Mouse (Mus musculus) midbrain, embryonic 16.5 days (tissue): ENCODE measurements at regions not wholly inside any gene's neighbourhood (a gene's known extent, or its start where the extent isn't known, plus 50 kb on each side); places are given as distances from the start of the nearest gene placed in this dataset.
A peak's percentile ranks its signal among the peaks of the same experiment; 100 is the strongest.

Experiments used
- ATAC-seq: fragments of 200-750 bp; cut with Nextera tagmentation; 2 replicates; pipeline ENCODE4 v1.8.0; 2017; ENCODE audit warnings: moderate TSS enrichment
- H3K27ac ChIP-seq: fragments of 300-500 bp; sonication (generic); 2 replicates; pipeline ENCODE4 v1.5.1; 2014; ENCODE audit warnings: mild to moderate bottlenecking, low read length, mixed read lengths
- H3K27me3 ChIP-seq: fragments of 300-500 bp; sonication (generic); 2 replicates; pipeline ENCODE4 v1.6.1; 2014; ENCODE audit warnings: low read depth, low read length, mixed read lengths; ENCODE audit not compliant: control insufficient read depth, insufficient read depth
- H3K36me3 ChIP-seq: fragments of 300-500 bp; sonication (generic); 2 replicates; pipeline ENCODE4 v1.6.1; 2014; ENCODE audit warnings: mild to moderate bottlenecking, low read length, moderate library complexity, mixed read lengths; ENCODE audit not compliant: control insufficient read depth, insufficient read depth
- H3K4me1 ChIP-seq: fragments of 300-500 bp; sonication (generic); 2 replicates; pipeline ENCODE4 v1.6.1; 2014; ENCODE audit warnings: mild to moderate bottlenecking, low read length, mixed read lengths; ENCODE audit not compliant: control insufficient read depth, insufficient read depth
- H3K4me2 ChIP-seq: fragments of 300-500 bp; sonication (generic); 2 replicates; pipeline ENCODE4 v1.6.1; 2014; ENCODE audit warnings: mild to moderate bottlenecking, low read length, mixed read lengths
- H3K4me3 ChIP-seq: fragments of 300-500 bp; sonication (generic); 2 replicates; pipeline ENCODE4 v1.5.1; 2014; ENCODE audit warnings: low read depth, mild to moderate bottlenecking, low read length, moderate library complexity, mixed read lengths
- H3K9ac ChIP-seq: fragments of 300-500 bp; sonication (generic); 2 replicates; pipeline ENCODE4 v1.6.1; 2014; ENCODE audit warnings: low read depth, low read length, mixed read lengths
- H3K9me3 ChIP-seq: fragments of 300-500 bp; sonication (generic); replicated peaks from 2 replicates; pipeline ENCODE4 v1.6.1; 2014; ENCODE audit warnings: mild to moderate bottlenecking, low read length, mixed read lengths; ENCODE audit not compliant: control insufficient read depth, poor library complexity, severe bottlenecking
- WGBS: fragments of 180-500 bp; shearing (Covaris S2); extraction: QIAGEN DNeasy Blood & Tissue Kit; methylation state at CpG from one replicate; pipeline ENCODE4 v1.1.7; 2014; 5-methylcytosine and 5-hydroxymethylcytosine counted together

DNA sequence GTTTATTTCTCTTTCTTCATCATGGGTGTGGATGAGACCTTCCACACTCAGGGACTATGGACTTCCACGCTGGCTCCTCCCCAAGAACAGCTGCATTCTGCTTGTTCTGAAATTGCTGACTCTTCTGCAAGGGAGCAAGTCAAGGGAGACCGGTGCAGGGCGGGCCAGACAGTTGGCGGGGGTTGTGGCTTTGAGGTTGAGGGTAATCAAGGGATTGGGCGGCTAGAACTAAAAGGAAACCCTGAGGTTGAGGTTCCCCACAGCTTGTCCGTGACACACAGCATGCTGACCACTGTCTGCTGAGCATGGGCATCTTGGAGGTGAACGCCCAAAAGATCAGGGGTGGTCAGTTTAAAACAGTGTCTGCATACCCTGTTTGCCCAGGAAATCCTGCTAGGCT lies 83.1 kb upstream of the Syt13 start:
- no peaks in the 10 kb centered on the region for H3K27me3 ChIP-seq
- no peak overlapping the region for H3K4me2 ChIP-seq
- no peak overlapping the region for H3K27ac ChIP-seq
- no peaks in the 10 kb centered on the region for H3K9me3 ChIP-seq
- H3K4me1 ChIP-seq, result peaks cover 11% of the 10 kb centered on the region
- no peak overlapping the region for H3K4me3 ChIP-seq
- no peaks in the 10 kb centered on the region for H3K36me3 ChIP-seq
- no peak for ATAC-seq
- WGBS, result 84% methylated on average over 7 of the region's 7 CpGs
- no peak overlapping the region for H3K9ac ChIP-seq

DNA sequence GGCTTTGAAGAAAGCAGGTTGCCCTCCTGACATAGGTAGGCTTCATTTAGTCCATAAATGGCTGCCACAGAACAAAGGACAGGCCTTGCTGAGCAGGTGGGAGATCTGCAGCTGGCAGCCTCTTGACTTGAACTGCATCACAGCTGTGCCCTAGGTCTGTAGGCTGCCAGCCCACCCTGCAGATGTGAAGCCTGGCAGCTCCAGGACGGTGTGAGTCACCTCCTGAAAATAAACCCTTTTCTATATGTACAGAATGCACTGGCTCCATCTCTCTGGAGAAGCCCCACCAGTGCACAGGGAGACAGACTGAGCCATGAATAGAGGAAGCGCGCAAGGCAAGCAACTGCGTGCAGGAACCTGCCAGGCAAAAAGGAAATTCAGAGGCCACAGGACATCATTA lies 78.7 kb upstream of the Syt13 start:
- H3K27ac ChIP-seq, result no peak overlapping the region
- 79% methylated on average over 4 of the region's 4 CpGs for WGBS
- no peak overlapping the region for H3K9ac ChIP-seq
- H3K4me1 ChIP-seq, result peaks cover 7% of the 10 kb centered on the region; the same call in 1 of the 2 replicates
- no peaks in the 10 kb centered on the region for H3K36me3 ChIP-seq
- H3K27me3 ChIP-seq, result no peaks in the 10 kb centered on the region
- no peak overlapping the region for H3K4me2 ChIP-seq
- ATAC-seq, result no peak
- no peak overlapping the region for H3K4me3 ChIP-seq
- H3K9me3 ChIP-seq, result no peaks in the 10 kb centered on the region

DNA sequence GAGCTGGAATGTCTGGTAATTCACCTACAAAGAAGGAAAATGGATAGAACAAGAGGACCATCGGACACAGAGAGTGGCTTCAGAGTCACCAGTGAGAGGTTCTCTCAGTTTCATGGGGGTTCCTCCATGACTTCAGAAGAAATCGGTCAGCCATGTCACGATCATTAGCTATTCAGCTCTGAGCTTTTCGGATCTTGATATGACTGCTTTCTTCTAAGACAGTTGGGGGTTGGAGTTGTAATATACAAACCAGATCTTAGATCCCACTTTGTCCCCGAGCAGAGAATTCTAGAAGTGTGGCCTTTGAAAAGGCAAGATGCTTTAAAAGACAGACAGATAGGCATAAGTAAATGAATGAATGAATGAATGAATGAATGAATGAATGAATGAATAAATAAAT lies 76.9 kb upstream of the Syt13 start:
- ATAC-seq, result no peak
- H3K4me3 ChIP-seq, result no peak overlapping the region
- no peaks in the 10 kb centered on the region for H3K9me3 ChIP-seq
- WGBS, result 87% methylated on average over 5 of the region's 5 CpGs
- H3K4me1 ChIP-seq, result peaks cover 7% of the 10 kb centered on the region; the same call in 1 of the 2 replicates
- no peaks in the 10 kb centered on the region for H3K27me3 ChIP-seq
- H3K4me2 ChIP-seq, result no peak overlapping the region
- H3K9ac ChIP-seq, result no peak overlapping the region
- H3K36me3 ChIP-seq, result no peaks in the 10 kb centered on the region
- no peak overlapping the region for H3K27ac ChIP-seq

GRCm38 (mm10) chr2:92840009-92840408 lies 74.9 kb upstream of the Syt13 start:
- Histone ChIP-seq H3K9me3 (no peaks in the 10 kb centered on the region), H3K4me2 (no peak overlapping the region), H3K4me1 (peaks cover 18% of the 10 kb centered on the region), H3K27ac (no peak overlapping the region), H3K36me3 (no peaks in the 10 kb centered on the region), H3K4me3 (no peak overlapping the region), H3K9ac (no peak overlapping the region), H3K27me3 (no peaks in the 10 kb centered on the region)
- 17% methylated on average over 4 of the region's 4 CpGs for WGBS
- ATAC-seq, result peak; percentile 78

DNA sequence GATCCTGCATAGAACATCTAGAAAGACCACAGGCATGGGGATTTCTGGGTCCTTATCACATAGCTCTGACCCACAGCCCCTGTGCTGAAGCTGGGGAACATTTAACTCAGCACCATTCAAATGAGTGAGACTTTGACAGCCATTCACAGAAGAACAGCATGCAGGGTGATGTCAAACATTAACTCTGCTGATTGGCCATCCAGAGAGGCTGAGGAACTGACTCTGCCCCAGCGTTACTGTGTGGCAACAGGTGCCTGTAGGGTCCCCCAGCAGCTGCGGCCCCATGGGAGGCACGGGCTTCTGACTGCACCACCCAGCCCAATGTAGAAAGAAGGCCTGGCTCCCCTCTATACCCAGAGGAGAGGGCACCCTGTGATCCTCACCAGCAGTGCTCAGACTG lies 73.3 kb upstream of the Syt13 start:
- Histone ChIP-seq H3K9ac (no peak overlapping the region), H3K27ac (no peak overlapping the region), H3K36me3 (no peaks in the 10 kb centered on the region), H3K4me2 (no peak overlapping the region), H3K27me3 (no peaks in the 10 kb centered on the region), H3K4me3 (no peak overlapping the region), H3K9me3 (no peaks in the 10 kb centered on the region), H3K4me1 (peaks cover 26% of the 10 kb centered on the region)
- 55% methylated on average over 3 of the region's 3 CpGs for WGBS
- no peak for ATAC-seq

DNA sequence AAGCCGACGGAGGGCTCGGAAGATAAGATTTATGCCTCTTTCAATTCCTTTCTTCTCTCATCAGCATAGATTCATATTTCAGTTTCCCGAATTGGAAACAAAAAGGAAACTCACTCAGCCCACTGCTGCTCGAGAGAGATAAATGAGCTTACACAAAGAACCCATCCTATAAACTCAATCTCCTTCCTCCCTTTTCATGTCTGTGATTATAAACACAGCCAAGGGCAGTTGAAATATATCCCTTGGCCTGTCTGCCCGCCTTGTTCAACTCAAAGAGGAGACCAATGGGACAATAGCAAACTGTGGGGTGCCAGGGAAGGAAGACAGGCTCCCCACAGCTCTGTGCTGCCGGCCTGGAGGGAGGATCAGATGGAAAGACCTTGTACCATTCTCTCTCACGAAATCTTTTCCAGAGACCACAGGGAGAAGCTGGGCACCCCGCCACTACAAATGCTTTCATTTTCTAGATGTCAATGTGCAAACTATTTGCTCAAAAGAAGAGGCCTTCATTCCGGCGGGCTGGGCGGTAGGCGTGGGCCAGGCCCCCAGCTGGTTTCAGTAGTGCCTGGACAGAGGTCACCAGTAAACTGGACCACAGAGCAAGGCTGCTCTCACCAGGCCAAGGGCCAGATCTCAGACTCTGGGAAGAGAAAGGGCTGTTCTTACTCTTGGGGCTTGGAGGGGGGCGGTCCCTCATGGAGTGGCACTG lies 69.7 kb upstream of the Syt13 start:
- peak; percentile 54 for ATAC-seq
- no peak overlapping the region; the same call in 1 of the 2 replicates for H3K4me3 ChIP-seq
- no peaks in the 10 kb centered on the region for H3K9me3 ChIP-seq
- no peak overlapping the region for H3K4me2 ChIP-seq
- 0 out of 2 replicates have a peak overlapping the region, but pooled peaks have one; percentile 20 for H3K9ac ChIP-seq
- H3K4me1 ChIP-seq, result peaks cover 31% of the 10 kb centered on the region
- WGBS, result 13% methylated on average over 14 of the region's 14 CpGs
- H3K27me3 ChIP-seq, result no peaks in the 10 kb centered on the region
- peak overlapping the region; percentile 78 for H3K27ac ChIP-seq
- H3K36me3 ChIP-seq, result no peaks in the 10 kb centered on the region

- H3K4me3 ChIP-seq, result no peak overlapping the region
- WGBS, result 28% methylated on average over 13 of the region's 13 CpGs
- H3K27me3 ChIP-seq, result no peaks in the 10 kb centered on the region
- H3K4me1 ChIP-seq, result peaks cover 28% of the 10 kb centered on the region
- H3K9me3 ChIP-seq, result no peaks in the 10 kb centered on the region
- ATAC-seq, result no peak
- H3K9ac ChIP-seq, result no peak overlapping the region
- H3K27ac ChIP-seq, result peak overlapping the region; percentile 60
- H3K36me3 ChIP-seq, result no peaks in the 10 kb centered on the region
- H3K4me2 ChIP-seq, result no peak overlapping the region
These were observed 65.9 kb upstream of the Syt13 start for GRCm38 (mm10) chr2:92848962-92849361.

DNA sequence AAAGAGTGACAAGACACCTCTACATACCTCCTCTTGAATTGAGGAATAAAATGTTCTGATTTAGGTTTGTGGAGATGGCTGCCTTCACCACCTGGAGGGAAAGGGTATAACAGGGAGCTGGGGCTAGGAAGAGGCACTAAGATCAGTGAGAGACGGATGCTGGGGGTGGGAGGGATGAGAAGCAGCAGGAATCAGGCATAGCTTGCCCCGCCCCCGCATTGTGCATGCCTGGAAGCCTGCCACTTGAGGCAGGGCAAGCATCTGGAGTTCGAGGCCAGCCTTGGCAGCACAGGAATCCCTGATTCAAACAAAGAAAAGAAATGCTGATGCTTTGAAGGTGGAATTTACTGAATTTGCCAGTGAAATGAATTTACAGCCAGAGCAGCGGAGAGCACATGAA lies 63.6 kb upstream of the Syt13 start:
- H3K27me3 ChIP-seq, result no peaks in the 10 kb centered on the region
- no peak overlapping the region for H3K9ac ChIP-seq
- no peak overlapping the region for H3K4me3 ChIP-seq
- 35% methylated on average over 5 of the region's 5 CpGs for WGBS
- H3K27ac ChIP-seq, result no peak overlapping the region
- H3K4me2 ChIP-seq, result no peak overlapping the region
- peaks cover 7% of the 10 kb centered on the region; the same call in 1 of the 2 replicates for H3K4me1 ChIP-seq
- H3K9me3 ChIP-seq, result no peaks in the 10 kb centered on the region
- H3K36me3 ChIP-seq, result no peaks in the 10 kb centered on the region
- ATAC-seq, result no peak

DNA sequence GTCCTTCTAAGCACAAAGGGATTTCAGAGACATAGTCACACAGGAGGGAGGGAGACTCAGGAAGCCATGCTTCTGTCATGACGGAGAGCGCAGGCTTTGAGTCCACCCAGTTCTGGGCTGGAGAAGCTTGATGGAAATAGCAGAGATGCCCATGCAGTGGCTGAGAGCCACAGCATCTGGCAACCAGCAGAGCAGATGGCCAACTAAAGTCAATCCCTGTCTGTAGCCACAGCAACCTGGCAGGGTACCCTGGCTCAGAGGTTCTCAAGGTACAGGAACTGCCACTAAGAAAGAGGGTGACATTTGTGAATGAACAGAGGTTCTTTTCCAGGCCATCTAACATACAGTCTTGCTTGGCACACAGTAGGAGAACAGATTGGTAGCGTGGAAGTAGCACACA lies 61.7 kb upstream of the Syt13 start:
- Histone ChIP-seq H3K9me3 (no peaks in the 10 kb centered on the region), H3K36me3 (no peaks in the 10 kb centered on the region), H3K4me2 (no peak overlapping the region), H3K27me3 (no peaks in the 10 kb centered on the region), H3K9ac (no peak overlapping the region), H3K4me3 (no peak overlapping the region), H3K27ac (no peak overlapping the region), H3K4me1 (peaks cover 7% of the 10 kb centered on the region; the same call in 1 of the 2 replicates)
- no peak for ATAC-seq
- WGBS, result 83% methylated on average over 3 of the region's 3 CpGs
